Mouse (Mus musculus) heart, embryonic 11.5 days (tissue): ENCODE results near the gene Stxbp4. TPM values are rescaled to one million over a fixed set of nuclear protein-coding genes. Genes with fewer than 3 reads are reported as not detected.

ENCODE experiments used
- ATAC-seq: fragments of 200-750 bp; cut with Nextera tagmentation; replicated peaks from 2 replicates; pipeline ENCODE4 v1.8.0; 2017; ENCODE audit warnings: moderate library complexity; ENCODE audit not compliant: insufficient number of reproducible peaks, low FRiP score, low TSS enrichment
- H3K27ac ChIP-seq: fragments of 300-500 bp; sonication (generic); 2 replicates; pipeline ENCODE4 v1.5.1; 2014; ENCODE audit warnings: mild to moderate bottlenecking, low read depth, low read length
- H3K27me3 ChIP-seq: fragments of 300-500 bp; sonication (generic); 2 replicates; pipeline ENCODE4 v1.6.1; 2014; ENCODE audit warnings: mild to moderate bottlenecking, low read length, mixed read lengths; ENCODE audit not compliant: control insufficient read depth, insufficient read depth
- H3K36me3 ChIP-seq: fragments of 300-500 bp; sonication (generic); 2 replicates; pipeline ENCODE4 v1.6.1; 2014; ENCODE audit warnings: mild to moderate bottlenecking, low read length, moderate library complexity, mixed read lengths; ENCODE audit not compliant: control insufficient read depth, insufficient read depth
- H3K4me1 ChIP-seq: fragments of 300-500 bp; sonication (generic); 2 replicates; pipeline ENCODE4 v1.6.1; 2014; ENCODE audit warnings: low read length; ENCODE audit not compliant: control insufficient read depth, insufficient read depth
- H3K4me2 ChIP-seq: fragments of 300-500 bp; sonication (generic); 2 replicates; pipeline ENCODE4 v1.6.1; 2014; ENCODE audit warnings: mild to moderate bottlenecking, moderate library complexity
- H3K4me3 ChIP-seq: fragments of 300-500 bp; sonication (generic); 2 replicates; pipeline ENCODE4 v1.5.1; 2014; ENCODE audit warnings: low read depth, low read length
- H3K9ac ChIP-seq: fragments of 300-500 bp; sonication (generic); 2 replicates; pipeline ENCODE4 v1.6.1; 2014; ENCODE audit warnings: mild to moderate bottlenecking, low read depth, low read length, moderate library complexity
- H3K9me3 ChIP-seq: fragments of 300-500 bp; sonication (generic); replicated peaks from 2 replicates; pipeline ENCODE4 v1.6.1; 2016; ENCODE audit warnings: low read length; ENCODE audit not compliant: control insufficient read depth
- WGBS: fragments of 180-500 bp; shearing (Covaris S2); extraction: QIAGEN DNeasy Blood & Tissue Kit; methylation state at CpG from one replicate; pipeline ENCODE4 v1.1.7; 2014; ENCODE audit not compliant: insufficient replicate concordance; 5-methylcytosine and 5-hydroxymethylcytosine counted together
- polyA plus RNA-seq: library from polyadenylated mRNA; unstranded; fragments of >200 nt; fragmentation: Nextera tagmentation; extraction: Ambion mirVana; gene quantifications from 2 replicates; pipeline ENCODE4 v1.2.1, GENCODE M21; 2014

The Stxbp4 gene
- polyA plus RNA-seq, 1 experiment from 2014 or later, result 21.0 TPM

- no peaks in the 10 kb centered on the region for H3K27me3 ChIP-seq
- no peak overlapping the region for H3K4me2 ChIP-seq
- H3K27ac ChIP-seq, result no peak overlapping the region
- no peaks in the 10 kb centered on the region; the same call in 1 of the 2 replicates for H3K36me3 ChIP-seq
- ATAC-seq, result no peak
- no peaks in the 10 kb centered on the region for H3K4me1 ChIP-seq
- H3K9ac ChIP-seq, result no peak overlapping the region
- H3K4me3 ChIP-seq, result no peak overlapping the region
- no peaks in the 10 kb centered on the region for H3K9me3 ChIP-seq
- WGBS, result 84% methylated on average over 2 of the region's 2 CpGs
These were observed 34.8 kb downstream of the Stxbp4 start for GRCm38 (mm10) chr11:90603066-90603465.

DNA sequence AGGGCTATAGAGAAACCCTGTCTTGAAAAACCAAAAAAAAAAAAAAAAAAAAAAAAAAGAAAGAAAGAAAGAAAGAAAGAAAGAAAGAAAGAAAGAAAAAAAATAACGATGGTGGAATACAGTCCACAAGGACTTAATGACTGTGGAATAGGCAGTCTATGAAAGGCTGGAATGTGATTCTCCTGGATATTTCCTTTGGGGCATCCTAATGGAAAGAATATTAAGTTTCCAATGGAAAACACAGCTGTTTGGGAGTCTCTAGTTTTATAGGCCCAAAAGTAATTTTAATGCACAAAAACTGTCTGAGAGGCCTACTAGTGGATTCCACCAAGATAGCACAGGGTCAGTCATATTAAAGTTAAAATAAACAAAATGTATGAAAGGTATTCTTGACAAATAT is 42.1 kb downstream of the Stxbp4 start:
- Histone ChIP-seq H3K27ac (no peak overlapping the region), H3K4me1 (no peaks in the 10 kb centered on the region), H3K4me2 (no peak overlapping the region), H3K9me3 (no peaks in the 10 kb centered on the region), H3K27me3 (no peaks in the 10 kb centered on the region), H3K36me3 (peaks cover 9% of the 10 kb centered on the region), H3K4me3 (no peak overlapping the region), H3K9ac (no peak overlapping the region)
- ATAC-seq, result no peak
- WGBS, result 93% methylated on average over 1 of the region's 1 CpGs

- H3K36me3 ChIP-seq, result peaks cover 9% of the 10 kb centered on the region
- H3K9ac ChIP-seq, result no peak overlapping the region
- no peak for ATAC-seq
- no peak overlapping the region for H3K4me2 ChIP-seq
- no peaks in the 10 kb centered on the region for H3K9me3 ChIP-seq
- no peaks in the 10 kb centered on the region for H3K4me1 ChIP-seq
- H3K4me3 ChIP-seq, result no peak overlapping the region
- WGBS, result 91% methylated on average over 1 of the region's 1 CpGs
- H3K27me3 ChIP-seq, result no peaks in the 10 kb centered on the region
- no peak overlapping the region for H3K27ac ChIP-seq
These were observed 46.9 kb downstream of the Stxbp4 start for GRCm38 (mm10) chr11:90590996-90591395.

DNA sequence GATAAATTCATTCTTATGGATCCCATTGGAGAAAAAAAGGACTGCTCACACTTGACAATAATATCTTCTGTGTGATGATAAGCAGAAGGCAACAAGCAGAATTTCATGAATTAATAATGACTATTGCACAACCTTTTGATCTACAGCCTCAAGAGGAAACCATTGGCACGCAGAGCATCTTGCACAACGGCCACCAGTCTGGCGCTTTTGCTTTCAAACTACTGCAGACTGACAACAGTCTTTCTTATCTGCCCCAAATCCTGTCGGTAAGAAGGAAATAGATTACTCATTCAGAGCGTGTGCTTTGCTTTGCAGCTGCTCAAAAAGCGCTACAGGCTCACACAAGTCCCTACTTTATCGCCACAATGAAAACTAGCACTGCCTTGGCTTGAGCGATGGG is 51.7 kb downstream of the Stxbp4 start:
- peaks cover 8% of the 10 kb centered on the region for H3K36me3 ChIP-seq
- H3K9ac ChIP-seq, result no peak overlapping the region
- H3K9me3 ChIP-seq, result no peaks in the 10 kb centered on the region
- H3K4me1 ChIP-seq, result no peaks in the 10 kb centered on the region
- no peak overlapping the region for H3K27ac ChIP-seq
- no peak overlapping the region for H3K4me2 ChIP-seq
- no peaks in the 10 kb centered on the region for H3K27me3 ChIP-seq
- H3K4me3 ChIP-seq, result no peak overlapping the region
- WGBS, result 80% methylated on average over 8 of the region's 8 CpGs
- ATAC-seq, result no peak

DNA sequence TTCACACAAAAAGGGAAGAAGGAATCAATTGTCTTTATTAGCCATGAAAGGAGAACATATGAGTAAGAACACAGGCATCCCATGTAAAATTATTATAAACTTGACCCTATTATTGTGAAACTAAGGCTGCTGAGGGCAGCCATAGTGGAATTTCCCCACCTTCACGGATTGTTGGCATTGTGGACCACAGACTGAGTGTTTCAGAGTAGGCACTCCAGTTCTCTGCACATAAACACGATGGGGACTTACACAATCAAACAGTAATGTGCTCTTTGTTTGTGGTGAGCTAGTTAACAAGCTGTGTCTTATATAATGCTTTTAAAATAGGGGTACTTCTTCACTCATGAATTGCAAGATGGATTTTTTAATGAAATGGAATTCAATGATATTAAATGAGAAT is 52.1 kb downstream of the Stxbp4 start:
- Histone ChIP-seq H3K27me3 (no peaks in the 10 kb centered on the region), H3K9me3 (no peaks in the 10 kb centered on the region), H3K9ac (no peak overlapping the region), H3K4me1 (no peaks in the 10 kb centered on the region), H3K4me3 (no peak overlapping the region), H3K36me3 (peaks cover 5% of the 10 kb centered on the region), H3K4me2 (no peak overlapping the region), H3K27ac (no peak overlapping the region)
- ATAC-seq, result no peak
- WGBS, result 87% methylated on average over 2 of the region's 2 CpGs

DNA sequence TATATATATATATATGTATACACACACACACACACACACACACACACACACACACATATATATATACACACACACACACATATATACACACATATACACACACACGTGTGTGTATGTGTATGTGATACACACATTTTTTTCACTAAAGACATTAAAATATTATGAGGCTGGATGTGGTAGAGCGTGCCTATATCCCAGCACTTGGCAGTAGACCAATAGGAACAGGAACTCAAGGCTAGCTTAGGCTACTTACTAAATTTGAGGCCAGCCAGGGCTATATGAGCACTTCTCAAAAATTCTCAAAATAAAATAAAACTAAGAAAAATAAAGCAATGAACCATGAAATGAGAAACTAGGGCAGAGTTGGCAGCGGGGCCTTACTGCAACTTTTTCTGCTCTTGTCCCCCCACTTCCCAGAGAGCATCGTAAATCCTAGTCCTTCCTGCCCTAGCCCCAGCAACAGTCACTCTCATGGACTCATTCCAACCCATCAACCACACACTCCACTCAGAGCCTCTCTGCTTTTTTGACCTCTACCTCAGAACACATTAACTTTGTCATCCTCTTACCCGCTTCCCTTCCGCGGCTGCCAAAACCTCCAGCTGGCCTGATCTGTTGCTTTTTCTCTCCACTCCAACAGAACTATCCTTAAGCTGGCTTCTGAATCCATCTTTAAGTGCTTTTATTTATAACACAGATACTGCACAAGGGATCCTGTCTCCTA is 60.7 kb downstream of the Stxbp4 start:
- Histone ChIP-seq H3K9me3 (no peaks in the 10 kb centered on the region), H3K27ac (no peak overlapping the region), H3K27me3 (no peaks in the 10 kb centered on the region), H3K4me2 (no peak overlapping the region), H3K4me3 (no peak overlapping the region), H3K4me1 (no peaks in the 10 kb centered on the region), H3K9ac (no peak overlapping the region), H3K36me3 (no peaks in the 10 kb centered on the region)
- ATAC-seq, result no peak
- WGBS, result 85% methylated on average over 7 of the region's 7 CpGs

- H3K4me1 ChIP-seq, result no peaks in the 10 kb centered on the region
- H3K9ac ChIP-seq, result no peak overlapping the region
- no peak overlapping the region for H3K4me3 ChIP-seq
- no peak overlapping the region for H3K27ac ChIP-seq
- H3K27me3 ChIP-seq, result no peaks in the 10 kb centered on the region
- WGBS, result 83% methylated on average over 8 of the region's 8 CpGs
- no peak for ATAC-seq
- H3K36me3 ChIP-seq, result no peaks in the 10 kb centered on the region
- H3K4me2 ChIP-seq, result no peak overlapping the region
- H3K9me3 ChIP-seq, result no peaks in the 10 kb centered on the region
These were observed 61.5 kb downstream of the Stxbp4 start for GRCm38 (mm10) chr11:90576282-90576972.

DNA sequence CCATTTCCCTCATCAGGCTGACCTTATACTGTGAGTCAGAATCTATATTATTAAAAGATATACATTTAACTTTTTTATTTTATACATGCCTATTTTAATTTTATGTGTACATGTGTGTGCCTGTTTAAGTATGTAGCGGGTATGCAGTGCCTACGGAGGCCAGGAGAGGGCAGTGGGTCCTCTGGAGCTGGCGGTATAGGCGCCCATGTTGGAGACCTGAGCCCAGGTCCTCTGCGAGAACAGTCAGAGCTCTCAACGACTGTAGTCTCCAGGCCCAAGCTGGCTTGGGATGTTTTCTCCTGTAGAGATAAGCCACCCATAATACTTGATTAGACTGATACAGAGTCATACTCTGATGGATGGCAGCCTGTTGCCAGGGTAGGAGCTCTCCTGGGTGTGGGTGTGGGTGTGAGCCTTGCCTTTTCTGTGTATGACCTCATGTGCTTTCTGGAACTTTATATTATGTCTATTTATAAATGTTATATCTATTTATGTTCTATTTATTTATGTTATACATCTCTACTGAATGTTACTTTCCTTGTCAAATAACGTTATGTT is 62.3 kb downstream of the Stxbp4 start:
- no peak overlapping the region for H3K4me2 ChIP-seq
- no peak overlapping the region for H3K9ac ChIP-seq
- no peak overlapping the region for H3K27ac ChIP-seq
- no peaks in the 10 kb centered on the region for H3K9me3 ChIP-seq
- ATAC-seq, result no peak
- H3K4me1 ChIP-seq, result no peaks in the 10 kb centered on the region
- no peaks in the 10 kb centered on the region for H3K36me3 ChIP-seq
- H3K27me3 ChIP-seq, result no peaks in the 10 kb centered on the region
- no peak overlapping the region for H3K4me3 ChIP-seq
- WGBS, result 89% methylated on average over 7 of the region's 7 CpGs
